Mouse (Mus musculus) ES-Bruce4 (cell line): Measurements from ENCODE around the gene Cytip.
"Not testable (repeated sequence)": the region's sequence is repeated elsewhere in the genome, so short reads cannot be mapped to it uniquely, and the experiment has no call there.

Experiments
- CTCF ChIP-seq: IDR thresholded peaks from one replicate; pipeline ENCODE4 v1.8.1; 2011; ENCODE audit warnings: low read depth, low read length
- POLR2A ChIP-seq: IDR thresholded peaks from one replicate; pipeline ENCODE4 v1.8.1; 2011; ENCODE audit warnings: low read length; ENCODE audit not compliant: insufficient read depth

DNA sequence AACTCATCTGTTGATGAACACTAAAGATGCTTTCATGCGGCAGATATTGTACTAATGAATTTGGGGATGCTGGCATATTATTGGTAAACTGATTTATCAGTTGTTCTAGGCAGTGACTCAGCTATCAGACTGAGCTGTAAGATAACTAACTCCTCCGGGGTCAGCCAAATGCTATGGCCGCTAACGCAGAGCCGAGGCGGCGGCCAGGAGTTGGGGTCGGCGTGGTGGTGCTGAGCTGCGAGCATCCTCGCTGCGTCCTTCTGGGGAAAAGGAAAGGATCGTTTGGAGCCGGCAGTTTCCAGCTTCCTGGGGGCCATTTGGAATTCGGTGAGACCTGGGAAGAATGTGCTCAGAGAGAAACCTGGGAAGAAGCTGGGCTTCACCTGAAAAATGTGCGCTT lies 87.4 kb downstream of the Cytip start:
- not testable (repeated sequence) for TF ChIP-seq POLR2A, CTCF
